Mouse (Mus musculus) kidney, adult 2 months (tissue): Measurements from ENCODE around the gene Stip1.

Source experiments
- CTCF ChIP-seq: fragments of 200-500 bp; conservative IDR thresholded peaks from 2 replicates; pipeline ENCODE4 v1.5.1; 2011; ENCODE audit warnings: low read depth, mild to moderate bottlenecking, control low read depth, low read length, moderate library complexity, mixed read lengths; ENCODE audit not compliant: insufficient read depth, insufficient read length
- POLR2A ChIP-seq: fragments of 200-500 bp; IDR thresholded peaks from one replicate; pipeline ENCODE4 v1.6.1; 2011; ENCODE audit warnings: low read depth, low read length, control low read depth

GRCm38 (mm10) chr19:6977759-6978638 is 61.8 kb downstream of the Stip1 start:
- TF ChIP-seq CTCF (no peak), POLR2A (no peak)
